Mouse (Mus musculus): ENCODE results near the gene Prdm16.

GRCm38 (mm10) chr4:154635241-154636052 is 1.2 kb downstream of the Prdm16 start:
- TF ChIP-seq GATA1 (IDR thresholded peaks at IDR 0.05; ENCODE audit: borderline replicate concordance, low read length) (no peak), FLI1 (IDR thresholded peaks at IDR 0.05; ENCODE audit: low read length) (no peak)

Data from megakaryocyte, embryonic 14.5 days (primary cell).